Mouse (Mus musculus): ENCODE results near the gene Dram2.
"Not testable (repeated sequence)": the region's sequence is repeated elsewhere in the genome, so short reads cannot be mapped to it uniquely, and the experiment has no call there.

Dram2 gene

GRCm38 (mm10) chr3:106547171-106547923, at the start of gene Dram2, which contains the start of gene Cept1:
Gene Dram2, plus strand, starts transcription at chr3:106547798.
Gene Cept1, minus strand, starts transcription at chr3:106547802.
- DNase-seq, result peak; percentile 93 to 95

- no peak for DNase-seq
Measured at GRCm38 (mm10) chr3:106500510-106500909, 47.1 kb upstream of the Dram2 start.

GRCm38 (mm10) chr3:106502892-106503291, 44.7 kb upstream of the Dram2 start:
- DNase-seq, result no peak

GRCm38 (mm10) chr3:106510669-106511068, 36.9 kb upstream of the Dram2 start:
- DNase-seq, result no peak

GRCm38 (mm10) chr3:106515016-106515415, 32.6 kb upstream of the Dram2 start:
- no peak for DNase-seq

- DNase-seq, result no peak
Measured at GRCm38 (mm10) chr3:106522730-106523129, 24.9 kb upstream of the Dram2 start.

GRCm38 (mm10) chr3:106526411-106526810, 21.2 kb upstream of the Dram2 start:
- no peak for DNase-seq

GRCm38 (mm10) chr3:106528032-106528431, 19.6 kb upstream of the Dram2 start:
- no peak for DNase-seq

- DNase-seq, result no peak
Measured at GRCm38 (mm10) chr3:106533277-106533676, 14.3 kb upstream of the Dram2 start.

- no peak for DNase-seq
Measured at GRCm38 (mm10) chr3:106544721-106545316, 2.8 kb upstream of the Dram2 start.

GRCm38 (mm10) chr3:106547924-106548539, 434 bp downstream of the Dram2 start:
- no peak for DNase-seq

GRCm38 (mm10) chr3:106548971-106549370, 1.4 kb downstream of the Dram2 start:
- DNase-seq, result no peak

GRCm38 (mm10) chr3:106553411-106553810, 5.8 kb downstream of the Dram2 start:
- DNase-seq, result no peak

GRCm38 (mm10) chr3:106555743-106556250, 8.2 kb downstream of the Dram2 start:
- DNase-seq, result no peak

- no peak for DNase-seq
Measured at GRCm38 (mm10) chr3:106558271-106558670, 10.7 kb downstream of the Dram2 start.

GRCm38 (mm10) chr3:106565876-106566275, 18.3 kb downstream of the Dram2 start:
- no peak for DNase-seq

GRCm38 (mm10) chr3:106573191-106573590, 25.6 kb downstream of the Dram2 start:
- DNase-seq, result no peak

- DNase-seq, result no peak
Measured at GRCm38 (mm10) chr3:106579296-106579695, 31.7 kb downstream of the Dram2 start.

- DNase-seq, result not testable (repeated sequence)
Measured at GRCm38 (mm10) chr3:106593631-106594030, 46.0 kb downstream of the Dram2 start.

GRCm38 (mm10) chr3:106618103-106618502, 70.5 kb downstream of the Dram2 start:
- no peak for DNase-seq
